Mouse (Mus musculus) leukemia stem cell, adult 10-12 weeks (primary cell): ENCODE measurements around the gene Higd2a. TPM values are rescaled to one million over a fixed set of nuclear protein-coding genes. Genes with fewer than 3 reads are reported as not detected.

Source experiments
- polyA plus RNA-seq: library from polyadenylated mRNA; stranded (reverse); fragments of >175 nt; gene quantifications from 2 replicates; pipeline ENCODE4 v1.2.3, GENCODE M21; 2012; ENCODE audit warnings: low replicate concordance

Gene Higd2a
- polyA plus RNA-seq = 6.4 and 56.9 TPM in 2 replicates

DNA sequence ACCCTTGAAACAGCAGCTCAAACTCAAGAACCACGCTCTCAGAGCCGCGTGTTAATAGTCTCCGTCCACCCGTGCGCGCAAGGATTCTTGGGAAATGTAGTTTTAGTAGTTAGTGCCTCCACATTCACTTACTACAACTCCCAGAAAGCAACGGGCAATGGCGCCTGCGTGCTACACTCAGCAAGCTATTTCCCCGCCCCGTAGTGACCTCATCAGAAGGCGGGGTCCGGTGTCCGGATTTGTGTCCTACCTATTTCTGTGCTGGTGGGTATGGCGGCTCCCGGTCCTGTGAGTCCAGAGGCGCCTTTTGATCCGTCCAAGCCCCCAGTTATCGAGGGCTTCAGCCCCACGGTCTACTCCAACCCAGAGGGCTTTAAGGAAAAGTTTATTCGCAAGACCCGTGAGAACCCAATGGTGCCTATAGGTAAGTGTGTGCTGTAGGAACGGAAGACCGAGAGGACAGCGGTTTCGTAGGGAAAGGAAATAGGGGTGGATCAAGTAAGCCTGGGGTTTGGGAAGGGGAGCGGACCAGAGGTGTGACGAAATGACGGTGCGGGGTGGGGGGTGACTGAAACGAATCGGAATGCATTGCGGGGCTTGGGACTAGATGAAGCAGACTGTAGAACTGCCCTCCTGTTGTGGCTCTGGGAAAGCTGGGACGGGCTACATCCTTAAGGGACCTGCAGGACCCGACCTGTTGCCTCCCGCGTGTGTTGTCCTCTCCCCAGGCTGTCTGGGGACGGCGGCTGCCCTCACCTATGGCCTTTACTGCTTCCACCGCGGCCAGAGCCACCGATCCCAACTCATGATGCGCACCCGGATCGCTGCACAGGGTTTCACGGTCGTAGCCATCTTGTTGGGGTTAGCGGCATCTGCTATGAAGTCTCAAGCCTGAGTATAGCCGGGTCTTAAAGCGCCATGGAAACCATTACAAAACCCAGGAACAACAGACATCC is at the start of gene Higd2a, which contains the start of gene Nop16:
Gene Higd2a, plus strand, starts transcription at position 212 of the 956 bp plus-strand sequence.
Gene Nop16, minus strand, starts transcription at position 95 of the 956 bp plus-strand sequence.

DNA sequence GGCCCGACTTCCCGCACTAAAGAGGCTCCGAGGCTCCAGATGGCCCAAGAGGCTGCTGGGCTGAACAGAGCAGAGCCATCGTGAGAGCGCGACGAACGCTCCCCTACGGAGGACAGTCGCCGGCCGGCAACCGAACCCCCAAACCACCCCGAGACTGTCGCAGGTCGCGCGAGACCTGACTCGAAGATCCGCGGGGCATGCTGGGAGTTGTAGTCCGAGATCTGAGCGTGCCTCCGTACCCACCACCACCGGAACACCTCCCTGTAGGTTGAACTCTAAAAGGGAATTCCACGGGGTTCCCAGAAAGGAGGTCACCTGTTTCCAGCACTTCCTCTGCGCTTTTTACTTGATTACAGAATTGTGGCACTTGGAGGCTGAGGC is 24.8 kb upstream of the Higd2a start, which contains the start of gene 4833439L19Rik:
Gene 4833439L19Rik, minus strand, starts transcription at position 235 of the 381 bp plus-strand sequence.

DNA sequence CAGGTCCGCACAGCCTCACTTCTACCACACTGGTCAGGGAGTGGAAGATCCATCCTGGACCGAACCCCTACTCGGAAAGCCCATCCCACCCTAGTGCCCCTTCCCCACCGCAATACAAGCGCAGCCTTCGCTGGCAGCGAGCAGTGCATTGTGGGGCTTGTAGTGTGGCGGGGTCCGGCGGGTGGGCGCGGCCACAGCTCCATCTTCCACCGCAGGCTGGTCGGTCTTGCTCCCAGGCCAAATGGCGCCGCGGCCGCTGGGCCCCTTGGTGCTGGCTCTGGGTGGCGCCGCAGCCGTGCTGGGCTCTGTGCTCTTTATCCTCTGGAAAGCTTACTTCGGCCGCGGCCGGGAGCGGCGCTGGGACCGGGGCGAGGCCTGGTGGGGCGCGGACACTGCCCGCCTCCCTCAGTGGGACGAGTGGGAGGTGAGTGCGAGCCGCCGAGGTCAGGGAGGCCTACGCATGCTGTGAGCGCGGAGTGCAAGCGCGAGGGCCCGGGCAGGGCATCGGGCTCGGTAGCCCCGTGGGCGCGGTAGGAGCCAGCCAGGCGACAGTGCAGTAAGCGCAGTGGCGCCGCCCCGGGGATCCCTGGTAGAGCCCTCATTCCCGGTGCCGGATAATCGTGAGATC is 15.0 kb upstream of the Higd2a start, which contains the start of gene Arl10:
Gene Arl10, plus strand, starts transcription at position 162 of the 628 bp plus-strand sequence.

DNA sequence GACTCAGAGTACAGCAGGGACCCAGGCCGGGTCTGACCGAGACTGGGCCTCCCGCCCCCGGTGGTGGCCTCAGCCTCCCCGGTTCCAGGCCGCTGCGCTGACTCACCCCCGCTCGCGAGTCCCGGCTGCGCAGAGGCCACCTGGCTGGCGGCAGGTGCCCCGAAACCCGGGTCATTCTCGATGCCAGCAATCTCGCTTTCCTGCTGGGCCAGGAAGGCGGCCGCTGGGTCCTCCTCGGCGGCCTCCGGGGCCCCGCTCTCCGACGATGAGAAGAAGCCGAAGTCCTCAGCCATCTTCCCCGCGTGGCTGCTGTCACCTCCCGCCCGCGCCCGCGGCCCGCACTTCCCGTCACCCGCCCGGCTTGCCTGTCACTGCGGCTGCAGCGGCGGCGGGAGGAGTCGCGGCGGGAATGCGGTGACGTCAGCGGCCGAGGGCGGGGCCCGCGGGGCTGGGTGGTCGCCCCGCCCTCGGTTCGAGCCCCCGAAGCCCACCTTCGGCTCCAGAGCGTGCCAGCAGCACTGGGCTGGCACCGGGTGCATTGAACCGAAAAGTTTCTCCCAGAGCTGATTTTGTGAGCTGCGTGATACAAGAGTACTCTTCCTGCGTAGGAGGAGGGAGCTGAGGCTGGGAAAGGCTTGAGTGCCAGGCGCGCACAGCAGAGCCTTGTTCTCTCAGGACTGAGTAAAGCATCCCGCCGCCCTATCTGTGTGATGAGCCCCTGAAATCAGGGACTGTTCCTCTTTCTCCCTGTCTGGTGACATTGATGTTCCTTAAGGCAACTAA is 21.2 kb downstream of the Higd2a start, which contains the start of gene Cltb:
Gene Cltb, minus strand, starts transcription at position 373 of the 783 bp plus-strand sequence.

DNA sequence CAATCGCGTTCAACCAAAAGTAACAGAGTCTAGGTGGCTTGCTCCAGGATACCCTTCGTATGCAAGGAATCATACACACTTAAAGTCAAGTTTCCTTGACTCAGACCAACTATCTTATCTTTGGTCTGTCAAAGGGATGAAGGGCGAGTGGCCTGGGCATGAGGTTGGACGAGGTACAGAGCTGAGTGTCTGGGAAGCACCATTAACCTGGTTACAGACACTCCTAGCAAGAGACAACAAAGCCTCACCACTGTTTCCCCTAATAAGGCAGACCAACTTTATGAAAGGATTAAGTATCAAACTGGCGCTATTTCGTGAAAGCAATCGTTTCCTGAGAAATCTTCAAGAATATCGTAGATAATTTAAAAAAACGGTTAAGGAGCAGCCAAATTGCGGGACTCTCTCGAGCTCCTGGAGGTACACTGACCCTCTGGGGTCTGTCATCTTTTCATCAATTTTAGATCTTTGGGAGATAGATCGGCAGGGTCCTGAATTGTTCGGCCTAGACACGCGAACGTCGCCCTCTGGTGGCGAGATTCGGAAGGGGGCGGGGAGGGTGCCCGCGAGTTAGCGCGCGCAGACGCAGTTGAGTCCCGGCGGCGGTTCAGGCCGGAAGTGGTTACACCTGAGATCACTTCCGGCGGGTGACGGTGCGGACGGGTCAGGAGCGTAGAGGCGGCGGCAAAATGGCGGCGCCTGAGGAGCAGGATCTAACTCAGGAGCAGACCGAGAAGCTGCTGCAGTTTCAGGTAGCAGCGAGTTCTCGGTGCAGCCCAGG is 31.3 kb downstream of the Higd2a start, which contains the start of gene Faf2:
Gene Faf2, plus strand, starts transcription at position 630 of the 778 bp plus-strand sequence.

Other genes starting within 250 kb of the Higd2a start
- 2.2 and 3.2 TPM in 2 replicates for gene Cplx2, start 218.9 kb upstream of the Higd2a start, polyA plus RNA-seq
- gene Thoc3, start 121.4 kb upstream of the Higd2a start, polyA plus RNA-seq = 77.1 and 98.4 TPM in 2 replicates
- 4.6 and 5.4 TPM in 2 replicates for gene Simc1, start 86.4 kb upstream of the Higd2a start, polyA plus RNA-seq
- gene 4833439L19Rik, start 24.8 kb upstream of the Higd2a start, polyA plus RNA-seq = 18.6 and 39.3 TPM in 2 replicates
- gene Arl10, start 15.2 kb upstream of the Higd2a start, polyA plus RNA-seq = 4.3 and 5.5 TPM in 2 replicates
- gene Nop16, start 117 bp upstream of the Higd2a start, polyA plus RNA-seq = 14.1 and 16.2 TPM in 2 replicates
- 40.3 and 97.6 TPM in 2 replicates for gene Cltb, start 21.1 kb downstream of the Higd2a start, polyA plus RNA-seq
- gene Faf2, start 31.6 kb downstream of the Higd2a start, polyA plus RNA-seq = 8.7 and 14.0 TPM in 2 replicates
- gene Rnf44, start 103.7 kb downstream of the Higd2a start, polyA plus RNA-seq = 469 and 478 TPM in 2 replicates
- gene Cdhr2, start 111.3 kb downstream of the Higd2a start, polyA plus RNA-seq = not detected in 2 replicates
- not detected in 2 replicates for gene Gprin1, start 159.7 kb downstream of the Higd2a start, polyA plus RNA-seq
- 0.30 TPM in 1 of 2 replicates, not detected in the other for gene Sncb, start 176.4 kb downstream of the Higd2a start, polyA plus RNA-seq
- gene Eif4e1b, start 193.8 kb downstream of the Higd2a start, polyA plus RNA-seq = 0.09 TPM in 1 of 2 replicates, not detected in the other
- 2.2 and 2.8 TPM in 2 replicates for gene Tspan17, start 199.2 kb downstream of the Higd2a start, polyA plus RNA-seq